Mouse (Mus musculus): ENCODE measurements around the gene Camk2d. TPM values are rescaled to one million over a fixed set of nuclear protein-coding genes. Genes with fewer than 3 reads are reported as not detected.

Camk2d gene
- polyA plus RNA-seq, 1 experiment from 2014 or later: 16.5 TPM

GRCm38 (mm10) chr3:126660986-126661385 is 64.9 kb downstream of the Camk2d start:
- DNase-seq (ENCODE audit: low spot score) (no peak), ATAC-seq (replicated peaks; ENCODE audit: low FRiP score) (no peak)
- Histone ChIP-seq H3K9ac (ENCODE audit: low read length) (no peak overlapping the region), H3K27ac (ENCODE audit: low read depth, low read length) (no peak overlapping the region), H3K4me3 (ENCODE audit: low read depth, low read length) (no peak overlapping the region), H3K27me3 (ENCODE audit: control insufficient read depth, insufficient read depth, low read length) (no peaks in the 10 kb centered on the region), H3K9me3 (ENCODE audit: control insufficient read depth, low read length) (no peaks in the 10 kb centered on the region), H3K4me1 (replicated peaks; ENCODE audit: control insufficient read depth, insufficient read depth, low read length) (no peaks in the 10 kb centered on the region), H3K4me2 (ENCODE audit: low read depth, low read length, severe bottlenecking) (no peak overlapping the region), H3K36me3 (ENCODE audit: control insufficient read depth, insufficient read depth, low read length) (no peaks in the 10 kb centered on the region)
- WGBS: 90% methylated on average over 6 of the region's 6 CpGs

- no peak overlapping the region for H3K4me3 ChIP-seq (ENCODE audit: low read depth, low read length)
- H3K9ac ChIP-seq (ENCODE audit: low read length): no peak overlapping the region
- no peaks in the 10 kb centered on the region for H3K27me3 ChIP-seq (ENCODE audit: control insufficient read depth, insufficient read depth, low read length)
- no peak overlapping the region for H3K27ac ChIP-seq (ENCODE audit: low read depth, low read length)
- DNase-seq (ENCODE audit: low spot score) (no peak), ATAC-seq (replicated peaks; ENCODE audit: low FRiP score) (no peak)
- no peaks in the 10 kb centered on the region for H3K36me3 ChIP-seq (ENCODE audit: control insufficient read depth, insufficient read depth, low read length)
- no peaks in the 10 kb centered on the region for H3K9me3 ChIP-seq (ENCODE audit: control insufficient read depth, low read length)
- no peaks in the 10 kb centered on the region for H3K4me1 ChIP-seq (replicated peaks; ENCODE audit: control insufficient read depth, insufficient read depth, low read length)
- no peak overlapping the region for H3K4me2 ChIP-seq (ENCODE audit: low read depth, low read length, severe bottlenecking)
- whole genome bisulfite sequencing: 92% methylated on average over 3 of the region's 3 CpGs
These were observed 65.8 kb downstream of the Camk2d start for GRCm38 (mm10) chr3:126661920-126662319.

GRCm38 (mm10) chr3:126663436-126663835 is 67.3 kb downstream of the Camk2d start:
- Histone ChIP-seq H3K4me3 (ENCODE audit: low read depth, low read length) (no peak overlapping the region), H3K27ac (ENCODE audit: low read depth, low read length) (no peak overlapping the region), H3K4me2 (ENCODE audit: low read depth, low read length, severe bottlenecking) (no peak overlapping the region), H3K36me3 (ENCODE audit: control insufficient read depth, insufficient read depth, low read length) (no peaks in the 10 kb centered on the region), H3K9ac (ENCODE audit: low read length) (no peak overlapping the region), H3K27me3 (ENCODE audit: control insufficient read depth, insufficient read depth, low read length) (no peaks in the 10 kb centered on the region), H3K4me1 (replicated peaks; ENCODE audit: control insufficient read depth, insufficient read depth, low read length) (no peaks in the 10 kb centered on the region; the same call in 1 of the 2 replicates), H3K9me3 (ENCODE audit: control insufficient read depth, low read length) (no peaks in the 10 kb centered on the region)
- DNase-seq (ENCODE audit: low spot score) (no peak), ATAC-seq (replicated peaks; ENCODE audit: low FRiP score) (no peak)
- whole genome bisulfite sequencing: 81% methylated on average over 5 of the region's 5 CpGs

- WGBS: 97% methylated on average over 1 of the region's 1 CpGs
These were observed 69.8 kb downstream of the Camk2d start for GRCm38 (mm10) chr3:126665866-126666265.

GRCm38 (mm10) chr3:126667019-126667418 is 70.9 kb downstream of the Camk2d start:
- Histone ChIP-seq H3K4me1 (replicated peaks; ENCODE audit: control insufficient read depth, insufficient read depth, low read length) (peaks cover 4% of the 10 kb centered on the region; the same call in 1 of the 2 replicates), H3K9ac (ENCODE audit: low read length) (no peak overlapping the region), H3K36me3 (ENCODE audit: control insufficient read depth, insufficient read depth, low read length) (no peaks in the 10 kb centered on the region), H3K9me3 (ENCODE audit: control insufficient read depth, low read length) (no peaks in the 10 kb centered on the region), H3K4me3 (ENCODE audit: low read depth, low read length) (no peak overlapping the region), H3K27ac (ENCODE audit: low read depth, low read length) (no peak overlapping the region), H3K27me3 (ENCODE audit: control insufficient read depth, insufficient read depth, low read length) (no peaks in the 10 kb centered on the region), H3K4me2 (ENCODE audit: low read depth, low read length, severe bottlenecking) (no peak overlapping the region)
- DNase-seq (ENCODE audit: low spot score): no peak
- 95% methylated on average over 11 of the region's 11 CpGs for WGBS
- peak; percentile 31; the same call in 1 of the 2 replicates for ATAC-seq (replicated peaks; ENCODE audit: low FRiP score)

More at GRCm38 (mm10) chr3:126665866-126666265, 69.8 kb downstream of the Camk2d start:
- no peak overlapping the region for H3K4me3 ChIP-seq (ENCODE audit: low read depth, low read length)
- no peak overlapping the region for H3K9ac ChIP-seq (ENCODE audit: low read length)
- DNase-seq (ENCODE audit: low spot score) (no peak), ATAC-seq (replicated peaks; ENCODE audit: low FRiP score) (no peak)
- peaks cover 2% of the 10 kb centered on the region; the same call in 1 of the 2 replicates for H3K4me1 ChIP-seq (replicated peaks; ENCODE audit: control insufficient read depth, insufficient read depth, low read length)
- no peak overlapping the region for H3K27ac ChIP-seq (ENCODE audit: low read depth, low read length)
- H3K9me3 ChIP-seq (ENCODE audit: control insufficient read depth, low read length): no peaks in the 10 kb centered on the region
- no peaks in the 10 kb centered on the region for H3K27me3 ChIP-seq (ENCODE audit: control insufficient read depth, insufficient read depth, low read length)
- H3K4me2 ChIP-seq (ENCODE audit: low read depth, low read length, severe bottlenecking): no peak overlapping the region
- H3K36me3 ChIP-seq (ENCODE audit: control insufficient read depth, insufficient read depth, low read length): no peaks in the 10 kb centered on the region

GRCm38 (mm10) chr3:126667451-126667850 is 71.3 kb downstream of the Camk2d start:
- Histone ChIP-seq H3K4me2 (ENCODE audit: low read depth, low read length, severe bottlenecking) (no peak overlapping the region), H3K4me1 (replicated peaks; ENCODE audit: control insufficient read depth, insufficient read depth, low read length) (peaks cover 4% of the 10 kb centered on the region; the same call in 1 of the 2 replicates), H3K36me3 (ENCODE audit: control insufficient read depth, insufficient read depth, low read length) (no peaks in the 10 kb centered on the region), H3K9ac (ENCODE audit: low read length) (no peak overlapping the region), H3K4me3 (ENCODE audit: low read depth, low read length) (no peak overlapping the region), H3K27ac (ENCODE audit: low read depth, low read length) (no peak overlapping the region), H3K27me3 (ENCODE audit: control insufficient read depth, insufficient read depth, low read length) (no peaks in the 10 kb centered on the region), H3K9me3 (ENCODE audit: control insufficient read depth, low read length) (no peaks in the 10 kb centered on the region)
- no peak; the same call in 1 of the 2 replicates for ATAC-seq (replicated peaks; ENCODE audit: low FRiP score)
- DNase-seq (ENCODE audit: low spot score): no peak
- WGBS: 83% methylated on average over 7 of the region's 7 CpGs

- ATAC-seq (replicated peaks; ENCODE audit: low FRiP score): no peak
- WGBS: 81% methylated on average over 3 of the region's 3 CpGs
- H3K27ac ChIP-seq (ENCODE audit: low read depth, low read length): no peak overlapping the region
These were observed 72.0 kb downstream of the Camk2d start for GRCm38 (mm10) chr3:126668123-126668522.

DNA sequence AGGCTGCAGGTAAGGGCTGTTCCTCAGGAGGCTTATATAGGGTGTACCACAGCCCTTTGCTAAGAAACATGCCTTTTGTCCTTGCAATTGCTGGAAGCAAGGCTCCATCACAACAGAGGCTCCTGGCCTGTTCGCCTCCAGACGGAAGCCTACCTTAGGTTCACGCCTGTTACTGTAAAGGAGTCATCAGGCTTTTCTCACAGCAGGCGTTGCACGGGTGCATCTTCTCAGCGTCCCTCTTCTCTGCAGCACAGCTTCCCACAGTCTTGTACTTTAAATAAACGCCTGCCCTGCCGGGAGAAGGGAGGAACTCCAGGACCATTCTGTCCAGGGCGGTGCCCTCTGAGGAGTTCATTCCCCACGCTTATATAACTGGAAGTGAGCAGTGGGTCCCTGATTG is 72.6 kb downstream of the Camk2d start:
- no peak overlapping the region for H3K9ac ChIP-seq (ENCODE audit: low read length)
- H3K27ac ChIP-seq (ENCODE audit: low read depth, low read length): no peak overlapping the region
- H3K4me1 ChIP-seq (replicated peaks; ENCODE audit: control insufficient read depth, insufficient read depth, low read length): peaks cover 4% of the 10 kb centered on the region; the same call in 1 of the 2 replicates
- WGBS: 64% methylated on average over 10 of the region's 10 CpGs
- H3K27me3 ChIP-seq (ENCODE audit: control insufficient read depth, insufficient read depth, low read length): no peaks in the 10 kb centered on the region
- ATAC-seq (replicated peaks; ENCODE audit: low FRiP score): no peak
- no peaks in the 10 kb centered on the region for H3K36me3 ChIP-seq (ENCODE audit: control insufficient read depth, insufficient read depth, low read length)
- no peaks in the 10 kb centered on the region for H3K9me3 ChIP-seq (ENCODE audit: control insufficient read depth, low read length)
- H3K4me2 ChIP-seq (ENCODE audit: low read depth, low read length, severe bottlenecking): no peak overlapping the region
- H3K4me3 ChIP-seq (ENCODE audit: low read depth, low read length): no peak overlapping the region
- DNase-seq (ENCODE audit: low spot score): no peak

More at GRCm38 (mm10) chr3:126668123-126668522, 72.0 kb downstream of the Camk2d start:
- H3K4me1 ChIP-seq (replicated peaks; ENCODE audit: control insufficient read depth, insufficient read depth, low read length): peaks cover 4% of the 10 kb centered on the region; the same call in 1 of the 2 replicates
- no peaks in the 10 kb centered on the region for H3K9me3 ChIP-seq (ENCODE audit: control insufficient read depth, low read length)
- no peak overlapping the region for H3K4me2 ChIP-seq (ENCODE audit: low read depth, low read length, severe bottlenecking)
- H3K36me3 ChIP-seq (ENCODE audit: control insufficient read depth, insufficient read depth, low read length): no peaks in the 10 kb centered on the region
- DNase-seq (ENCODE audit: low spot score): no peak
- H3K4me3 ChIP-seq (ENCODE audit: low read depth, low read length): no peak overlapping the region
- H3K27me3 ChIP-seq (ENCODE audit: control insufficient read depth, insufficient read depth, low read length): no peaks in the 10 kb centered on the region
- H3K9ac ChIP-seq (ENCODE audit: low read length): no peak overlapping the region

DNA sequence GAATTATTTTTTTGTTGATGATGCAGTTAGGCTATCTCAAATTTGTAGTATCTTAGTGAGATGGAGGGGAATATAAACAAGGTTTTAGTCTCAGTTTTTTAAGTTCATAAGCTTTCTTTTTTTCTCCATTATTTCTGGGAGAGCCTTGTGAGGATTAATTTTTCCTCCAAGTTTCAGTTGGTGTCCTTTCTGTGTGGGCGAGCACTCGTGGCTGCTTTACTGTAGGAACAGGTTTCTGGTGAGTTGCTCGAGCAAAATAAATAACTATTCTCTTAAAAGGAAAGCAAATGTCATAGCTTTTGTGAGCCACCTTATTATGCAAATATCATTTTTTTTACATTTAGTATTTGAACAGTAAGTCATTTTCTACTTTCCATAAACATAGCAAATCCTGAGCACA is 74.3 kb downstream of the Camk2d start:
- no peak overlapping the region for H3K4me3 ChIP-seq (ENCODE audit: low read depth, low read length)
- H3K36me3 ChIP-seq (ENCODE audit: control insufficient read depth, insufficient read depth, low read length): no peaks in the 10 kb centered on the region
- WGBS: 64% methylated on average over 3 of the region's 3 CpGs
- H3K9me3 ChIP-seq (ENCODE audit: control insufficient read depth, low read length): no peaks in the 10 kb centered on the region
- DNase-seq (ENCODE audit: low spot score) (no peak), ATAC-seq (replicated peaks; ENCODE audit: low FRiP score) (no peak)
- no peak overlapping the region for H3K27ac ChIP-seq (ENCODE audit: low read depth, low read length)
- peaks cover 4% of the 10 kb centered on the region; the same call in 1 of the 2 replicates for H3K4me1 ChIP-seq (replicated peaks; ENCODE audit: control insufficient read depth, insufficient read depth, low read length)
- H3K4me2 ChIP-seq (ENCODE audit: low read depth, low read length, severe bottlenecking): no peak overlapping the region
- no peak overlapping the region for H3K9ac ChIP-seq (ENCODE audit: low read length)
- H3K27me3 ChIP-seq (ENCODE audit: control insufficient read depth, insufficient read depth, low read length): no peaks in the 10 kb centered on the region
